Mouse (Mus musculus) olfactory bulb, adult 2 months (tissue): ENCODE data around the gene Ppp2r5b.

Source experiments
- CTCF ChIP-seq: fragments of 200-500 bp; IDR thresholded peaks from 2 replicates; pipeline ENCODE4 v1.5.1; 2012; ENCODE audit warnings: low read depth, mild to moderate bottlenecking, low read length, moderate library complexity; ENCODE audit not compliant: insufficient read depth
- POLR2A ChIP-seq: fragments of 200-500 bp; IDR thresholded peaks from 2 replicates; pipeline ENCODE4 v1.6.1; 2012; ENCODE audit warnings: mild to moderate bottlenecking, low read depth, low read length, moderate library complexity; ENCODE audit not compliant: insufficient read depth

GRCm38 (mm10) chr19:6277661-6278438 lies 42.2 kb upstream of the Ppp2r5b start:
- TF ChIP-seq CTCF (no peak), POLR2A (no peak)
